Mouse (Mus musculus) kidney, embryonic 15.5 days (tissue): ENCODE results near the gene Ube2j1. TPM values are rescaled to one million over a fixed set of nuclear protein-coding genes. Genes with fewer than 3 reads are reported as not detected.

Source experiments
- ATAC-seq: fragments of 200-750 bp; cut with Nextera tagmentation; replicated peaks from 2 replicates; pipeline ENCODE4 v1.8.0; 2017; ENCODE audit warnings: moderate TSS enrichment; ENCODE audit not compliant: low FRiP score
- H3K27ac ChIP-seq: fragments of 300-500 bp; sonication (generic); 2 replicates; pipeline ENCODE4 v1.5.1; 2015; ENCODE audit warnings: mild to moderate bottlenecking, inconsistent platforms
- H3K27me3 ChIP-seq: fragments of 300-500 bp; sonication (generic); 2 replicates; pipeline ENCODE4 v1.6.1; 2015; ENCODE audit warnings: inconsistent platforms
- H3K36me3 ChIP-seq: fragments of 300-500 bp; sonication (generic); 2 replicates; pipeline ENCODE4 v1.6.1; 2015; ENCODE audit warnings: inconsistent platforms
- H3K4me1 ChIP-seq: fragments of 300-500 bp; sonication (generic); 2 replicates; pipeline ENCODE4 v1.6.1; 2015; ENCODE audit warnings: inconsistent platforms
- H3K4me2 ChIP-seq: fragments of 300-500 bp; sonication (generic); 2 replicates; pipeline ENCODE4 v1.6.1; 2015; ENCODE audit warnings: moderate library complexity, mild to moderate bottlenecking, inconsistent platforms
- H3K4me3 ChIP-seq: fragments of 300-500 bp; sonication (generic); replicated peaks from 2 replicates; pipeline ENCODE4 v1.5.1; 2015; ENCODE audit warnings: mild to moderate bottlenecking, inconsistent platforms
- H3K9ac ChIP-seq: fragments of 300-500 bp; sonication (generic); 2 replicates; pipeline ENCODE4 v1.6.1; 2015; ENCODE audit warnings: mild to moderate bottlenecking, inconsistent platforms
- H3K9me3 ChIP-seq: fragments of 300-500 bp; sonication (generic); replicated peaks from 2 replicates; pipeline ENCODE4 v1.6.1; 2016; ENCODE audit warnings: inconsistent platforms
- WGBS: fragments of 180-500 bp; shearing (Covaris S2); methylation state at CpG from one replicate; pipeline ENCODE4 v1.1.7; 2015; ENCODE audit warnings: mixed read lengths; 5-methylcytosine and 5-hydroxymethylcytosine counted together
- polyA plus RNA-seq: library from polyadenylated mRNA; unstranded; fragments of >200 nt; fragmentation: Nextera tagmentation; extraction: Ambion mirVana; gene quantifications from 2 replicates; pipeline ENCODE4 v1.2.1, GENCODE M21; 2015

The Ube2j1 gene
- polyA plus RNA-seq, 1 experiment from 2014 or later = 44.7 TPM

GRCm38 (mm10) chr4:33077161-33077560, 45.9 kb downstream of the Ube2j1 start:
- H3K36me3 ChIP-seq = no peaks in the 10 kb centered on the region
- ATAC-seq = peak; percentile 22; the same call in 1 of the 2 replicates
- H3K9me3 ChIP-seq = no peaks in the 10 kb centered on the region
- H3K27me3 ChIP-seq = no peaks in the 10 kb centered on the region
- no peak overlapping the region for H3K27ac ChIP-seq
- peaks cover 10% of the 10 kb centered on the region; the same call in 1 of the 2 replicates for H3K4me1 ChIP-seq
- no peak overlapping the region for H3K9ac ChIP-seq
- H3K4me3 ChIP-seq = no peak overlapping the region
- H3K4me2 ChIP-seq = no peak overlapping the region
- WGBS = 74% methylated on average over 11 of the region's 11 CpGs

DNA sequence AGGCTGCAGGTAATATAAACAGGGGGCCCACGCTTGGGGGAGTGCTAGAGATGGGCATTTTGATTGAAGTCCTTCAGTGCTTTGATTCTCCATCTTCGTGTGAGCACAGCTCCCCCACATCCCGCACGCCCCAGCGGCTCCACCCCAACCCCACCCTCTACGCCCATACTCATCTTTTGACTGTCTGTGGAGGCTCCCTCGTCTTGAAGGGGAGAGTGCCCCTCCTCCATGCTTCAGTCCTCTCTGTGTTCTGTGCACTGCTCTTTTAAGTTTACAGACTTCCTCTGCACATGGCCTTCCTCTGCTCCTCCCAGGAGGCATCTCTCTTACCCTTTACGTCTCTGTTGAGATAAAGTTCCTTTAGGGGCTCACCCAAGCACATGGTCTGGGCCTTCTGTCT, 46.5 kb downstream of the Ube2j1 start:
- H3K4me3 ChIP-seq = no peak overlapping the region
- H3K9ac ChIP-seq = no peak overlapping the region
- peak; percentile 19; the same call in 1 of the 2 replicates for ATAC-seq
- no peaks in the 10 kb centered on the region for H3K27me3 ChIP-seq
- H3K36me3 ChIP-seq = no peaks in the 10 kb centered on the region
- 25% methylated on average over 8 of the region's 8 CpGs for WGBS
- H3K27ac ChIP-seq = no peak overlapping the region
- no peaks in the 10 kb centered on the region for H3K9me3 ChIP-seq
- H3K4me2 ChIP-seq = no peak overlapping the region
- H3K4me1 ChIP-seq = peaks cover 9% of the 10 kb centered on the region; the same call in 1 of the 2 replicates

DNA sequence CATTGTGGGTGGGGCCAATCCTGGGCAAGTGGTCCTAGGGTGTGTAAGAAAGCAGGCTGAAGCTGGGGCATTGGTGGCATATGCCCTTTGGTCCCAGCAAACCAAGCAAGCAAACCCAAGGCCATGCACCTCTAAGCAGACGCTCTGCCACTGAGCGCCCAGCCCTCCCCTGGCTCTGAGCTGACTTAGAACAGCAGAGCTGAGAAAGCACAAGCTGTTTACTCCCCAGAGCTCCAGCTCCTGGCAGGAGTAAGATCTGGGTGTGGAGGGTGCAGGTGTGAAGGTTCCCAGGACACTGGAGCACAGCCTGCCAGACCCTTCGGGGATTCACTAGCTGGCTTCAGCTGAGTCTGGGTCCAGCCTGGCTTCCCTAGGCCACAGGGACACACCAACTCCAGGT, 47.3 kb downstream of the Ube2j1 start:
- Histone ChIP-seq H3K4me2 (no peak overlapping the region), H3K4me1 (peaks cover 7% of the 10 kb centered on the region; the same call in 1 of the 2 replicates), H3K9me3 (no peaks in the 10 kb centered on the region), H3K9ac (no peak overlapping the region), H3K27ac (no peak overlapping the region), H3K4me3 (no peak overlapping the region), H3K36me3 (no peaks in the 10 kb centered on the region), H3K27me3 (no peaks in the 10 kb centered on the region)
- WGBS = 91% methylated on average over 3 of the region's 3 CpGs
- no peak for ATAC-seq

DNA sequence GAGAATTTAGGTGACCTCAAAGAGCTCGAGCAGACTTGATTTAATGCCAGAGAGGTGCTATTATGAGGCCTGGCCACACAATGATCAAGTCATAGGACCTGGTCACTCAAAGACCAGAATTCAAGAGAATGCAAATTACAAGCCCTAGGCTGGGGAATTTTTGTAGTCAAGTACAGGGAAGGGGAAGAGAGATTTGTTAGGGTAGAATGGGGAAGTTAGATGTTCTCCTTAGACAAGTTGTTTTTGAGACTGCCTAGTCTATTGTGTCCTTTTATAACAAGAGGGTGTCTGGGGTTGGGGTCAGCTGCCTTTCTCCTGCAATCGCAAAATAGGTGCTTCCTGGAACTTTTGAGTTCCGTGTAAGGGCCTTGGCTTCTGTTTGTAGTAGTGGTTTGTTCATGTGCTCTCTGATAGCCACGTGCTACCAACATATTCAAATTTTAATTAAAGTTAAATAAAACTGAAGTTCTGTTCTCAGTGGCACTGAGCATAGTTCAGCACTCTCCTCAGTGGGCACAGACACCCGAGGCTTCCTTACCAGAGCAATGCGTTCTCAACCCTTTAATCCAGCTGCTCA, 68.0 kb downstream of the Ube2j1 start:
- H3K27ac ChIP-seq = no peak overlapping the region
- H3K27me3 ChIP-seq = no peaks in the 10 kb centered on the region
- 83% methylated on average over 6 of the region's 6 CpGs for WGBS
- H3K36me3 ChIP-seq = no peaks in the 10 kb centered on the region
- H3K4me2 ChIP-seq = no peak overlapping the region
- no peak for ATAC-seq
- no peaks in the 10 kb centered on the region for H3K9me3 ChIP-seq
- no peak overlapping the region for H3K4me3 ChIP-seq
- H3K9ac ChIP-seq = no peak overlapping the region
- H3K4me1 ChIP-seq = no peaks in the 10 kb centered on the region

Other genes with a start within 250 kb of the Ube2j1 start
- 112 and 115 TPM in 2 replicates for gene Lyrm2, start 231.2 kb upstream of the Ube2j1 start, polyA plus RNA-seq
- gene Ankrd6, start 80.6 kb upstream of the Ube2j1 start, polyA plus RNA-seq = 12.1 and 13.1 TPM in 2 replicates
- 17.6 and 21.1 TPM in 2 replicates for gene Rragd, start 48.4 kb upstream of the Ube2j1 start, polyA plus RNA-seq
- gene Gabrr2, start 31.6 kb downstream of the Ube2j1 start, polyA plus RNA-seq = 0.36 TPM in 1 of 2 replicates, not detected in the other
- gene Gabrr1, start 101.1 kb downstream of the Ube2j1 start, polyA plus RNA-seq = 0.06 TPM in 1 of 2 replicates, not detected in the other
- 0.83 and 1.2 TPM in 2 replicates for gene Pm20d2, start 158.3 kb downstream of the Ube2j1 start, polyA plus RNA-seq
- 4.7 and 5.1 TPM in 2 replicates for gene Srsf12, start 177.6 kb downstream of the Ube2j1 start, polyA plus RNA-seq